Mouse (Mus musculus): ENCODE data around the gene Slc35f3. TPM values are rescaled to one million over a fixed set of nuclear protein-coding genes. Genes with fewer than 3 reads are reported as not detected.
A peak's percentile ranks its signal among the peaks of the same experiment; 100 is the strongest.
"Not testable (repeated sequence)": the region's sequence is repeated elsewhere in the genome, so short reads cannot be mapped to it uniquely, and the experiment has no call there.

Gene Slc35f3
- total RNA-seq, 1 experiment from 2014 or later = not detected

GRCm38 (mm10) chr8:126387566-126387965 is 89.2 kb downstream of the Slc35f3 start:
- no peak for ATAC-seq (replicated peaks; ENCODE audit: insufficient number of reproducible peaks, low FRiP score, low TSS enrichment, poor library complexity, severe bottlenecking)

GRCm38 (mm10) chr8:126391541-126391940 is 93.2 kb downstream of the Slc35f3 start:
- no peak for ATAC-seq (replicated peaks; ENCODE audit: insufficient number of reproducible peaks, low FRiP score, low TSS enrichment, poor library complexity, severe bottlenecking)

- no peak for ATAC-seq (replicated peaks; ENCODE audit: insufficient number of reproducible peaks, low FRiP score, low TSS enrichment, poor library complexity, severe bottlenecking)
These were observed 97.0 kb downstream of the Slc35f3 start for GRCm38 (mm10) chr8:126395386-126395785.

GRCm38 (mm10) chr8:126395917-126396316 is 97.6 kb downstream of the Slc35f3 start:
- no peak for ATAC-seq (replicated peaks; ENCODE audit: insufficient number of reproducible peaks, low FRiP score, low TSS enrichment, poor library complexity, severe bottlenecking)

GRCm38 (mm10) chr8:126398349-126398748 is 100.0 kb downstream of the Slc35f3 start:
- ATAC-seq (replicated peaks; ENCODE audit: insufficient number of reproducible peaks, low FRiP score, low TSS enrichment, poor library complexity, severe bottlenecking) = no peak

- ATAC-seq (replicated peaks; ENCODE audit: insufficient number of reproducible peaks, low FRiP score, low TSS enrichment, poor library complexity, severe bottlenecking) = not testable (repeated sequence)
These were observed 106.2 kb downstream of the Slc35f3 start for GRCm38 (mm10) chr8:126404550-126404949.

GRCm38 (mm10) chr8:126405030-126405429 is 106.7 kb downstream of the Slc35f3 start:
- ATAC-seq (replicated peaks; ENCODE audit: insufficient number of reproducible peaks, low FRiP score, low TSS enrichment, poor library complexity, severe bottlenecking) = no peak

GRCm38 (mm10) chr8:126420834-126421233 is 122.5 kb downstream of the Slc35f3 start:
- ATAC-seq (replicated peaks; ENCODE audit: insufficient number of reproducible peaks, low FRiP score, low TSS enrichment, poor library complexity, severe bottlenecking) = peak; percentile 19; the same call in 1 of the 2 replicates

- ATAC-seq (replicated peaks; ENCODE audit: insufficient number of reproducible peaks, low FRiP score, low TSS enrichment, poor library complexity, severe bottlenecking) = peak; percentile 97
These were observed 124.0 kb downstream of the Slc35f3 start, which contains the start of gene Coa6 for GRCm38 (mm10) chr8:126422174-126422919. Coa6 (plus strand) TSS chr8:126422515.

GRCm38 (mm10) chr8:126422920-126423300 is 124.6 kb downstream of the Slc35f3 start:
- 0 out of 2 replicates have a peak, but pooled peaks have one; percentile 1 for ATAC-seq (replicated peaks; ENCODE audit: insufficient number of reproducible peaks, low FRiP score, low TSS enrichment, poor library complexity, severe bottlenecking)

- ATAC-seq (replicated peaks; ENCODE audit: insufficient number of reproducible peaks, low FRiP score, low TSS enrichment, poor library complexity, severe bottlenecking) = no peak
These were observed 125.8 kb downstream of the Slc35f3 start for GRCm38 (mm10) chr8:126424163-126424562.

- ATAC-seq (replicated peaks; ENCODE audit: insufficient number of reproducible peaks, low FRiP score, low TSS enrichment, poor library complexity, severe bottlenecking) = no peak
These were observed 126.6 kb downstream of the Slc35f3 start for GRCm38 (mm10) chr8:126424946-126425345.

GRCm38 (mm10) chr8:126429635-126430034 is 131.3 kb downstream of the Slc35f3 start:
- ATAC-seq (replicated peaks; ENCODE audit: insufficient number of reproducible peaks, low FRiP score, low TSS enrichment, poor library complexity, severe bottlenecking) = no peak

- no peak for ATAC-seq (replicated peaks; ENCODE audit: insufficient number of reproducible peaks, low FRiP score, low TSS enrichment, poor library complexity, severe bottlenecking)
These were observed 135.5 kb downstream of the Slc35f3 start for GRCm38 (mm10) chr8:126433827-126434226.

GRCm38 (mm10) chr8:126438937-126439336 is 140.6 kb downstream of the Slc35f3 start:
- no peak for ATAC-seq (replicated peaks; ENCODE audit: insufficient number of reproducible peaks, low FRiP score, low TSS enrichment, poor library complexity, severe bottlenecking)

Other genes with a start within 250 kb of the Slc35f3 start
- 12.3 to 25.5 TPM (median 24.2 TPM) in 3 replicates for gene Coa6, start 124.0 kb downstream of the Slc35f3 start, total RNA-seq (2017)
- gene Tarbp1, start 176.5 kb downstream of the Slc35f3 start, total RNA-seq (2017) = 0.11 to 0.76 TPM (median 0.58 TPM) in 3 replicates